Mouse (Mus musculus) lung, embryonic 16.5 days (tissue): ENCODE measurements at regions not wholly inside any gene's neighbourhood (a gene's known extent, or its start where the extent isn't known, plus 50 kb on each side); places are given as distances from the start of the nearest gene placed in this dataset.

Experiments
- ATAC-seq: fragments of 200-750 bp; cut with Nextera tagmentation; 2 replicates; pipeline ENCODE4 v1.8.0; 2017; ENCODE audit warnings: low read depth, mild to moderate bottlenecking, moderate library complexity
- H3K27ac ChIP-seq: fragments of 300-500 bp; sonication (generic); 2 replicates; pipeline ENCODE4 v1.5.1; 2014; ENCODE audit warnings: mild to moderate bottlenecking, control low read depth, low read length
- H3K27me3 ChIP-seq: fragments of 300-500 bp; sonication (generic); 2 replicates; pipeline ENCODE4 v1.6.1; 2014; ENCODE audit warnings: low read depth, low read length, mixed read lengths; ENCODE audit not compliant: control insufficient read depth, insufficient read depth
- H3K36me3 ChIP-seq: fragments of 300-500 bp; sonication (generic); 2 replicates; pipeline ENCODE4 v1.6.1; 2014; ENCODE audit warnings: low read length; ENCODE audit not compliant: control insufficient read depth, insufficient read depth
- H3K4me1 ChIP-seq: fragments of 300-500 bp; sonication (generic); replicated peaks from 2 replicates; pipeline ENCODE4 v1.6.1; 2014; ENCODE audit warnings: low read length, mixed read lengths; ENCODE audit not compliant: control insufficient read depth, insufficient read depth
- H3K4me2 ChIP-seq: fragments of 300-500 bp; sonication (generic); 2 replicates; pipeline ENCODE4 v1.6.1; 2014; ENCODE audit warnings: low read depth, low read length, control low read depth
- H3K4me3 ChIP-seq: fragments of 300-500 bp; sonication (generic); 2 replicates; pipeline ENCODE4 v1.5.1; 2014; ENCODE audit warnings: mild to moderate bottlenecking, low read length, control low read depth
- H3K9ac ChIP-seq: fragments of 300-500 bp; sonication (generic); 2 replicates; pipeline ENCODE4 v1.6.1; 2014; ENCODE audit warnings: low read length, control low read depth
- H3K9me3 ChIP-seq: fragments of 300-500 bp; sonication (generic); 2 replicates; pipeline ENCODE4 v1.6.1; 2016; ENCODE audit warnings: low read length; ENCODE audit not compliant: control insufficient read depth
- WGBS: fragments of 180-500 bp; shearing (Covaris S2); extraction: QIAGEN DNeasy Blood & Tissue Kit; methylation state at CpG from one replicate; pipeline ENCODE4 v1.1.7; 2014; 5-methylcytosine and 5-hydroxymethylcytosine counted together

DNA sequence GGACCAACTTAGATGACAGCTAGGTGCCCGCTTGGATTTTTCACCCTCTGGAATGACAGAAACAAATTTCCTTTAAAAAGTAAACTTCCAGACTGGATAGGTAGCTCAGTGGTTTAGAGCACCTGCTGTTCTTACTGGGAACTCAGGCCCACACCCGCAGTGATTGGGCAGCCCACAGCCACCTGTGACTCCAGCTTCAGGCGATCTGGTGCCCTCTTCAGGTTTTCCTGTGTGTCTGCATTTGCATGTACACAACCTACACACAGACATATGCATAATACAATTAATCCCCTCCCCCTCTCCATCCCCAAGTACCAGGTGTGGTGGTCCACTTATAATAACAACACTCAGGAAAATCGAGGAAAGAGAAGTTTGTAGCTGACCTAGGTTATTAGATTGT is 221.5 kb downstream of the Tshz3 start:
- Histone ChIP-seq H3K4me2 (no peak overlapping the region), H3K27ac (no peak overlapping the region), H3K4me1 (no peaks in the 10 kb centered on the region), H3K9ac (no peak overlapping the region), H3K9me3 (no peaks in the 10 kb centered on the region), H3K4me3 (no peak overlapping the region), H3K27me3 (no peaks in the 10 kb centered on the region; the same call in 1 of the 2 replicates), H3K36me3 (no peaks in the 10 kb centered on the region)
- 60% methylated on average over 4 of the region's 4 CpGs for WGBS
- ATAC-seq, result no peak

DNA sequence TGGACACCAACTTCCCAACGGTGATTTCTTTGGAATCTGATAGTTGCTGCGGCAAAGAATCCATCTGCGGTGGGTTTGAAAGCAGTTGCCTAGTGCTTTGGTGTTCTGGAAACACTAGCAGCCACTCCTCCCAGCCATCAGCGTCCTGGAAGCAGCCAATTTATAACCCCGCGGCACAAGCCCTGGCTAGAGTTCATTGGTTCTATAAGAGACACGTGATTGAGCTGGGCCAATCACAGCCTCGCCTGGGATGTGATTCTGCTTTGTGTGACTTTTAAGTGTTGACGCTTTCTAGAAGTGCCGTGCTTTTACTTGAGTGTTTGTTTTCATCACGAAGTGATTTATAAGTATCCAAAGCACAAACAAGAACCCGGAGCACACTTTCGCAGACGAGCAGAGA is 223.1 kb downstream of the Tshz3 start:
- Histone ChIP-seq H3K27me3 (no peaks in the 10 kb centered on the region; the same call in 1 of the 2 replicates), H3K27ac (no peak overlapping the region), H3K9me3 (no peaks in the 10 kb centered on the region), H3K36me3 (no peaks in the 10 kb centered on the region), H3K4me1 (no peaks in the 10 kb centered on the region), H3K4me3 (no peak overlapping the region), H3K9ac (no peak overlapping the region), H3K4me2 (peak overlapping the region; percentile 34; the same call in 1 of the 2 replicates)
- peak; percentile 90 for ATAC-seq
- WGBS, result 28% methylated on average over 14 of the region's 14 CpGs

DNA sequence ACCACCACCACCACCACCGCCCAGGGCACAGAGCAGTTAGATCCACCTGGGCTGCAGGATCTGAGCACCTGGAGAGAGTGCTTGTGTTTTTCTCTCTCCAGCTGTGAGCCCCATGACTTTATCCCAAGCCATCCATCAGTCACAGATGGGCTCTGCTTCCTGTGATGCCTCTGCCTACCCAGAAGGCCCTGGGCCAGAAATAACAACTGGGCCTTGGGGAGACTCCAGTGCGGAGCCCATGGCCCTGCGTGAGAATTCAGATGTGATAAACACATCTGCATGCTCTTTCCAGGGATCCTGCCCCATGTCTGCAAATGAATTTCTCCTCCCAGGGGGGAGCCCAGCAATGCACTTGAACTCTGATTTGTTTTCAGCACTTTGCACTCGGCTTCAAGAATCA is 235.6 kb downstream of the Tshz3 start:
- no peaks in the 10 kb centered on the region for H3K9me3 ChIP-seq
- H3K27me3 ChIP-seq, result no peaks in the 10 kb centered on the region
- H3K4me3 ChIP-seq, result no peak overlapping the region
- no peak overlapping the region for H3K4me2 ChIP-seq
- 77% methylated on average over 4 of the region's 4 CpGs for WGBS
- H3K36me3 ChIP-seq, result no peaks in the 10 kb centered on the region
- no peak overlapping the region for H3K27ac ChIP-seq
- ATAC-seq, result no peak
- H3K4me1 ChIP-seq, result 0 out of 2 replicates have a peak, but pooled peaks cover 3% of the 10 kb centered on the region
- H3K9ac ChIP-seq, result no peak overlapping the region

DNA sequence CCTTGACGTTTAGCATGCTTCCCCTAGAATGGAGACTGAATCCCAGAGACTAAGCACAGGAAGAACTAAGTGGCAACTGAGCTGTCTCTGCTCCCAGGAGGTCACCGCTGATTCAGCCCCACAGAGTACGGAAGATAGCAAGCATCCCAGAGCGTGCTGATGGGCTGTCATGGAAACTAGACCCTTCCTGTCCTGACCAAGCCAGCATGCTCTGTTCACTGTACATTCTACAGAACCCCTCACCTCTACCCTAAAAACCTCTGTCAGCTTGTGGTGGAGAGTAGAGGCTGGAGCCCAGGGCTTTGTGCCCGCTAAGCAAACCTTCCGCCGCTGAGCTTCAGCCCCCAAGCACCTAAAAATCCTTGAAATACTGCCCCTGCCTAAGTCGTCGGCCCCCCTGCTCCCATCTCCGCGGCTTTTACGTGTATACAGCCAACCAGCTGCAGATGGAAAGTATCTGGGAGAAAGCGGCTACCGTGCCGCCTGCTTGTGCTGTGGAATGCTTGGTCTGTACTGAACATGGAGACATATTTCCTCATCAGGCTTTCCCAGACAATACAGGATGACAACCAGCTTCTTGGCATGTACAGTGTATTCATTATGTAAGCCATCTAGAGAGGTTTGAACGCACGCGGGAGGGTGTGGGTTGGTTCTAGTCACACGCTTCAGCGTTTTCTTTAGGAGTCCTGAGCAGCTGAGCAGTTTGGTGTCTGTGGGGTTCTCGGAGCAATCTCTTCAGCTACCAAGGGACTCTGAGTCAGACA is 237.1 kb downstream of the Tshz3 start:
- 53% methylated on average over 21 of the region's 21 CpGs for whole genome bisulfite sequencing
- peak; percentile 61 for ATAC-seq

DNA sequence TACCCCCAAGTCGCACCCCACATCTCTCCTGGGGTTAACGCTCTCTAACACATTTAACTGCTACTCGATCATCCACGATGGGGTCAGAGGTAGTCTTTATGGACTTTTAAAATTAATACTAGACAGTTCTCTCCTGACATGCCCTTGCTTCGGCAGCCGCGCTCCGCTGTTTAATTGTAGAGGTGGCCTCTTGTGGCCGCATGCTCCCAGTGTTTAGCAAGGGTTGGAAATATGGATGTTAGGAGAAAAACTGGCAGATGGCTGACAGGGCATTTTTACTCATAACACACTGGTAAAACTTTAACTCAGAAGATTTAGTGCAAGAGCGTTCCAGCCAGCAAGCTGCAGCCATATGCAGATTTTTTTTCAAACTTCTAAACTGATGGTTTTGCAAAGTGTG is 242.7 kb downstream of the Tshz3 start:
- ATAC-seq, result no peak; the same call in 1 of the 2 replicates
- 36% methylated on average over 10 of the region's 10 CpGs for WGBS
- H3K27me3 ChIP-seq, result no peaks in the 10 kb centered on the region
- no peak overlapping the region for H3K27ac ChIP-seq
- no peaks in the 10 kb centered on the region; the same call in 1 of the 2 replicates for H3K4me1 ChIP-seq
- H3K4me3 ChIP-seq, result no peak overlapping the region
- H3K9me3 ChIP-seq, result no peaks in the 10 kb centered on the region
- no peak overlapping the region for H3K9ac ChIP-seq
- 0 out of 2 replicates have a peak overlapping the region, but pooled peaks have one; percentile 13 for H3K4me2 ChIP-seq
- H3K36me3 ChIP-seq, result no peaks in the 10 kb centered on the region

More for the DNA sequence above, 237.1 kb downstream of the Tshz3 start:
- no peaks in the 10 kb centered on the region for H3K9me3 ChIP-seq
- H3K9ac ChIP-seq, result peak overlapping the region; percentile 41; the same call in 1 of the 2 replicates
- H3K4me3 ChIP-seq, result no peak overlapping the region
- H3K27me3 ChIP-seq, result no peaks in the 10 kb centered on the region
- 0 out of 2 replicates have a peak, but pooled peaks cover 3% of the 10 kb centered on the region for H3K4me1 ChIP-seq
- no peaks in the 10 kb centered on the region for H3K36me3 ChIP-seq
- no peak overlapping the region for H3K27ac ChIP-seq
- H3K4me2 ChIP-seq, result peak overlapping the region; percentile 38

DNA sequence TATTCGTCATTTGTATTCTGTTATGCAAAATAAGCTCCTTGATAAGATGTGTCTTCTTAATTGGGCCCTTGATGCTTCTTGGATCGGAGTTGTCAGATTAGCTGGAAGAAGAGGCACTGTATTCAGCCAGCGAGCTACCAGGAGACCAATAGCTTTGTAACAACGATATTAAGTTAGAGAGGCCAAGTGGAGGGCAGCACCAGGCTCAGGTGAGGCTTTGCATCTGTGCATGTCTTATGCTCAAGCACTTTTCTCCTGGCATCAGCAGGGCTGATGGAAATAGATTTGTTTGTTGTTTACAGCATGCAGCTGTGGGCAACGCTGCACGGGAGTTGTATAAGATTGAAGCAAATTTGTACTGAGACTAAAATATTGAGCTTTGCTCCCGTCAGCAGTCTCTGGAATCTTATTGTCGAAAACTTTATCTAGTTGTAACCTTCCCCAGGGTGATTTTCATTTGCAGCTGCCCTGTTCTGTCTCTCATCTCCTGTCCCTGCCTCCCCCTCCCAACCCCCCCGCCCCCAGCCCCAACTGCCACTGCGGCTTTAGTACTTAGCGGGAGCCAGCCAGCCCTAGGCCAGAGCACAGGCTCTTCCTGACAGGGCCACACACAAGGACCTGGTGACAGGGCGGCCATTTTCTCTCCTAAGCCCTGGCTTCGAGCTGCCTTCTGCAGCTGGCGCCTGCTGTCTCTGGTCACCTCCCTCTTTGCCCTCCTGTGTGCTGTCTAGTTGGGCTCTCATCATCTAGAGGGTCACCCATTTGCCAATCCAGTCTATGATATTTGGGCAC is 247.3 kb downstream of the Tshz3 start:
- H3K27ac ChIP-seq, result no peak overlapping the region
- no peaks in the 10 kb centered on the region for H3K36me3 ChIP-seq
- ATAC-seq, result no peak

DNA sequence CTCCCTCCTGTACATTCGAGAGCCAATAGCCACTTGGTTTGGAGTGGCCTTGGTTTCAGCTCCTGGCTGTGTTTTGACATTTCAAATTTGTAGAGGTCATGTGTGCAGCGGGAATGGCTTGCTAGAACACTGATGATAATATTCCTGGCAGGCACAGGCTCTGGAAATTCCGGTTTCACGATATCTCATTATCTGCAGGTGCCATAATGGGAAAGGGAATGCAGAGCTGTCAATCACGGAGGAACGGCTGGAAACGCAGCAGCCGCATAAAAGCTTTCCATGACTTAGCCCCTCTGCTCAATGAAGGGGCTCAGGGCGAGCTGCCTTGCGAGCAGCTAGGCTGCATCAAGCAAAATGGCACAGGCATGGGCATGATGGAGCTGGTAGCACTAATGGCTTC is 251.6 kb downstream of the Tshz3 start:
- H3K4me1 ChIP-seq, result no peaks in the 10 kb centered on the region; the same call in 1 of the 2 replicates
- ATAC-seq, result no peak
- no peaks in the 10 kb centered on the region for H3K36me3 ChIP-seq
- no peak overlapping the region for H3K9ac ChIP-seq
- no peak overlapping the region for H3K27ac ChIP-seq
- H3K4me2 ChIP-seq, result no peak overlapping the region
- H3K9me3 ChIP-seq, result no peaks in the 10 kb centered on the region
- no peak overlapping the region for H3K4me3 ChIP-seq
- no peaks in the 10 kb centered on the region for H3K27me3 ChIP-seq
- 57% methylated on average over 10 of the region's 10 CpGs for WGBS

More for the DNA sequence above, 247.3 kb downstream of the Tshz3 start:
- H3K27me3 ChIP-seq, result no peaks in the 10 kb centered on the region
- H3K9me3 ChIP-seq, result no peaks in the 10 kb centered on the region
- H3K4me2 ChIP-seq, result no peak overlapping the region
- no peak overlapping the region for H3K4me3 ChIP-seq
- no peaks in the 10 kb centered on the region; the same call in 1 of the 2 replicates for H3K4me1 ChIP-seq
- WGBS, result 58% methylated on average over 14 of the region's 14 CpGs
- no peak overlapping the region for H3K9ac ChIP-seq

DNA sequence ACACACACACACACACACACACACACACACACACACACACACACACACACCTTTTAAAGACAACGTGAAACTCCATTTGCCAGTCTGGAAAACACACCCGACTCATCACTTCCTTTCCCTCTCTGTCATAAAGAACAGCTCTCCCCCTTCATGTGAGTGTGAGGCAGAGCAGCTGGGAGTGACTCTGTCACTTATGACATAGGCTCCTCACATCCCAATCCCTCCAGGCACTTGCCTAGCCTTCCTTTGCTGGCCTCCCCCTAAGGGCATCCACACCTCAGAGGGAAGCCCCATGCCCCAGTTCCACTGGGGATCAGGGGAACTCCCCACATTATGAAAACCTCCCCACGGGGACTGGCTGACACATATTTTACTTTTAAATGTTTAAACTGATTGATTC is 257.5 kb downstream of the Tshz3 start:
- Histone ChIP-seq H3K4me1 (no peaks in the 10 kb centered on the region), H3K4me3 (no peak overlapping the region), H3K27me3 (no peaks in the 10 kb centered on the region), H3K27ac (no peak overlapping the region), H3K4me2 (no peak overlapping the region), H3K36me3 (no peaks in the 10 kb centered on the region), H3K9ac (no peak overlapping the region), H3K9me3 (no peaks in the 10 kb centered on the region)
- WGBS, result 36% methylated on average over 3 of the region's 3 CpGs
- peak; percentile 62; the same call in 1 of the 2 replicates for ATAC-seq

DNA sequence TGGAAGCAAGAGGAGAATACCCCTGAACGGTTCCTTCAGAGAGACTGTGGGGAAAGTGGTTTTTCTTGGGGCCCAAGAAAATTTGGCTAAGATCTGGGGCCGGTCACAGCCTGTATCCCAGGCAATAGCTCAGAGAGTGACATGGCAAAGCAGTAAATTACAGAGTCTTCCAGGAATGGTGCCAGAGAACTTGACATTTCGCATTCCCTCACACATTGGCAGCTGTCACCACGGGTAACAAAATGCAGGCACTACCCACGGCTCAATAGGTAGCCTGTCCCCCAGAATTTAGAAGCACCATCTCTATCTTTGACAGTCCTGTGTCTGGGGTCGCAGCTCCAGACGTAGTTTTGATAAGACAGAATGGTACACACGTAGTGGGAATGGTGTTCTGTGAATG is 260.3 kb downstream of the Tshz3 start:
- H3K4me1 ChIP-seq, result no peaks in the 10 kb centered on the region
- no peaks in the 10 kb centered on the region for H3K36me3 ChIP-seq
- H3K27me3 ChIP-seq, result no peaks in the 10 kb centered on the region
- WGBS, result 54% methylated on average over 8 of the region's 8 CpGs
- no peak for ATAC-seq
- H3K27ac ChIP-seq, result no peak overlapping the region
- no peaks in the 10 kb centered on the region for H3K9me3 ChIP-seq
- H3K4me2 ChIP-seq, result no peak overlapping the region
- H3K4me3 ChIP-seq, result no peak overlapping the region
- H3K9ac ChIP-seq, result no peak overlapping the region
